Mouse (Mus musculus) midbrain, postnatal 0 days (tissue): ENCODE results near the gene Nufip2. TPM values are rescaled to one million over a fixed set of nuclear protein-coding genes. Genes with fewer than 3 reads are reported as not detected.

Source experiments
- ATAC-seq: fragments of 200-750 bp; cut with Nextera tagmentation; 2 replicates; pipeline ENCODE4 v1.8.0; 2017; ENCODE audit warnings: moderate number of reproducible peaks, mild to moderate bottlenecking, moderate TSS enrichment, moderate library complexity; ENCODE audit not compliant: low FRiP score
- DNase-seq: peaks from one replicate; pipeline ENCODE4 v3.0.0-alpha.2; 2015; ENCODE audit warnings: low spot score
- H3K27ac ChIP-seq: fragments of 300-500 bp; sonication (generic); 2 replicates; pipeline ENCODE4 v1.5.1; 2014; ENCODE audit warnings: low read depth, mild to moderate bottlenecking, low read length, mixed read lengths
- H3K27me3 ChIP-seq: fragments of 300-500 bp; sonication (generic); 2 replicates; pipeline ENCODE4 v1.6.1; 2014; ENCODE audit warnings: low read length, control low read depth, mixed read lengths; ENCODE audit not compliant: insufficient read depth
- H3K36me3 ChIP-seq: fragments of 300-500 bp; sonication (generic); 2 replicates; pipeline ENCODE4 v1.6.1; 2014; ENCODE audit warnings: low read length, control low read depth, mixed read lengths; ENCODE audit not compliant: insufficient read depth
- H3K4me1 ChIP-seq: fragments of 300-500 bp; sonication (generic); 2 replicates; pipeline ENCODE4 v1.6.1; 2014; ENCODE audit warnings: mild to moderate bottlenecking, control low read depth, antibody characterized with exemption, low read length, mixed read lengths; ENCODE audit not compliant: insufficient read depth
- H3K4me2 ChIP-seq: fragments of 300-500 bp; sonication (generic); 2 replicates; pipeline ENCODE4 v1.6.1; 2014; ENCODE audit warnings: low read depth, mild to moderate bottlenecking, low read length, mixed read lengths; ENCODE audit not compliant: poor library complexity, severe bottlenecking
- H3K4me3 ChIP-seq: fragments of 300-500 bp; sonication (generic); 2 replicates; pipeline ENCODE4 v1.5.1; 2014; ENCODE audit warnings: low read depth, mild to moderate bottlenecking, low read length, moderate library complexity
- H3K9ac ChIP-seq: fragments of 300-500 bp; sonication (generic); replicated peaks from 2 replicates; pipeline ENCODE4 v1.6.1; 2014; ENCODE audit warnings: mild to moderate bottlenecking, low read length, moderate library complexity, mixed read lengths; ENCODE audit not compliant: poor library complexity, severe bottlenecking
- H3K9me3 ChIP-seq: fragments of 300-500 bp; sonication (generic); 2 replicates; pipeline ENCODE4 v1.6.1; 2016; ENCODE audit warnings: low read length, control low read depth
- CTCF ChIP-seq: IDR thresholded peaks from 2 replicates; pipeline ENCODE4 v1.5.1; 2016; ENCODE audit warnings: antibody characterized with exemption, mild to moderate bottlenecking
- WGBS: fragments of 180-500 bp; shearing (Covaris S2); extraction: QIAGEN DNeasy Blood & Tissue Kit; methylation state at CpG from one replicate; pipeline ENCODE4 v1.1.7; 2014; 5-methylcytosine and 5-hydroxymethylcytosine counted together
- polyA plus RNA-seq: library from polyadenylated mRNA; unstranded; fragments of >200 nt; fragmentation: Nextera tagmentation; extraction: Ambion mirVana; gene quantifications from 2 replicates; pipeline ENCODE4 v1.2.1, GENCODE M21; 2015
- total RNA-seq: library from RNA; depleted of rRNA; stranded (reverse); fragments of >200 nt; gene quantifications from 2 replicates; pipeline ENCODE4 v1.2.3, GENCODE M21; 2014; rRNA removed

Gene Nufip2
- total and polyA plus RNA-seq, 2 experiments from 2014 or later: 5.3 to 42.9 TPM

GRCm38 (mm10) chr11:77789512-77789911, 103.6 kb downstream of the Nufip2 start:
- Histone ChIP-seq H3K4me2 (no peak overlapping the region), H3K4me3 (no peak overlapping the region), H3K27me3 (no peaks in the 10 kb centered on the region), H3K27ac (no peak overlapping the region), H3K9ac (no peak overlapping the region), H3K36me3 (no peaks in the 10 kb centered on the region), H3K4me1 (peaks cover 5% of the 10 kb centered on the region; the same call in 1 of the 2 replicates), H3K9me3 (no peaks in the 10 kb centered on the region)
- no peak for TF ChIP-seq CTCF
- WGBS: 92% methylated on average over 5 of the region's 5 CpGs
- ATAC-seq (no peak), DNase-seq (no peak)

- Histone ChIP-seq H3K27me3 (no peaks in the 10 kb centered on the region), H3K27ac (peak overlapping the region; percentile 38; the same call in 1 of the 2 replicates), H3K9ac (no peak overlapping the region), H3K36me3 (no peaks in the 10 kb centered on the region), H3K4me3 (no peak overlapping the region), H3K9me3 (no peaks in the 10 kb centered on the region), H3K4me1 (peaks cover 3% of the 10 kb centered on the region; the same call in 1 of the 2 replicates), H3K4me2 (no peak overlapping the region)
- ATAC-seq (no peak), DNase-seq (no peak)
- WGBS: 37% methylated on average over 9 of the region's 9 CpGs
- TF ChIP-seq CTCF: no peak
Measured at GRCm38 (mm10) chr11:77790286-77790685, 104.3 kb downstream of the Nufip2 start.

- 0 out of 2 replicates have a peak, but pooled peaks have one; percentile 39 for ATAC-seq
- no peaks in the 10 kb centered on the region; the same call in 1 of the 2 replicates for H3K4me1 ChIP-seq
- no peak overlapping the region for H3K9ac ChIP-seq
- H3K4me3 ChIP-seq: no peak overlapping the region
- TF ChIP-seq CTCF: no peak
- 30% methylated on average over 8 of the region's 8 CpGs for WGBS
- H3K9me3 ChIP-seq: no peaks in the 10 kb centered on the region
- no peak overlapping the region for H3K4me2 ChIP-seq
- no peaks in the 10 kb centered on the region for H3K36me3 ChIP-seq
- no peaks in the 10 kb centered on the region for H3K27me3 ChIP-seq
- peak; percentile 37 for DNase-seq
- H3K27ac ChIP-seq: peak overlapping the region; percentile 4; the same call in 1 of the 2 replicates
Measured at GRCm38 (mm10) chr11:77791241-77791727, 105.3 kb downstream of the Nufip2 start.

Other genes with a start within 250 kb of the Nufip2 start
- gene Coro6, start 223.7 kb upstream of the Nufip2 start, total RNA-seq: 1.1 and 2.2 TPM in 2 replicates
- 0.65 and 0.70 TPM in 2 replicates for gene Coro6, start 223.7 kb upstream of the Nufip2 start, polyA plus RNA-seq
- gene Ankrd13b, start 196.5 kb upstream of the Nufip2 start, total RNA-seq: 70.3 and 75.5 TPM in 2 replicates
- gene Ankrd13b, start 196.5 kb upstream of the Nufip2 start, polyA plus RNA-seq: 41.5 and 43.6 TPM in 2 replicates
- gene Git1, start 192.6 kb upstream of the Nufip2 start, total RNA-seq: 111 and 143 TPM in 2 replicates
- gene Git1, start 192.6 kb upstream of the Nufip2 start, polyA plus RNA-seq: 18.5 and 19.6 TPM in 2 replicates
- gene Abhd15, start 171.0 kb upstream of the Nufip2 start, total RNA-seq: 3.6 and 4.2 TPM in 2 replicates
- 1.6 and 1.8 TPM in 2 replicates for gene Abhd15, start 171.0 kb upstream of the Nufip2 start, polyA plus RNA-seq
- 7.5 and 7.8 TPM in 2 replicates for gene Trp53i13, start 170.2 kb upstream of the Nufip2 start, total RNA-seq
- 11.4 and 11.5 TPM in 2 replicates for gene Trp53i13, start 170.2 kb upstream of the Nufip2 start, polyA plus RNA-seq
- gene Gm10392, start 167.0 kb upstream of the Nufip2 start, total RNA-seq: not detected in 2 replicates
- not detected in 2 replicates for gene Gm10392, start 167.0 kb upstream of the Nufip2 start, polyA plus RNA-seq
- 69.7 and 85.1 TPM in 2 replicates for gene Taok1, start 78.3 kb upstream of the Nufip2 start, total RNA-seq
- 28.0 and 32.6 TPM in 2 replicates for gene Taok1, start 78.3 kb upstream of the Nufip2 start, polyA plus RNA-seq
- not detected in 2 replicates for gene Cryba1, start 39.1 kb downstream of the Nufip2 start, total RNA-seq
- gene Cryba1, start 39.1 kb downstream of the Nufip2 start, polyA plus RNA-seq: 0.21 TPM in 1 of 2 replicates, not detected in the other
- 74.2 and 82.0 TPM in 2 replicates for gene Myo18a, start 77.1 kb downstream of the Nufip2 start, total RNA-seq
- gene Myo18a, start 77.1 kb downstream of the Nufip2 start, polyA plus RNA-seq: 30.4 and 35.0 TPM in 2 replicates
- gene Gm10277, start 101.6 kb downstream of the Nufip2 start, total RNA-seq: not detected in 2 replicates
- gene Gm10277, start 101.6 kb downstream of the Nufip2 start, polyA plus RNA-seq: 0.44 and 1.0 TPM in 2 replicates
- gene Pipox, start 207.9 kb downstream of the Nufip2 start, total RNA-seq: 3.4 and 3.6 TPM in 2 replicates
- 3.8 and 5.1 TPM in 2 replicates for gene Pipox, start 207.9 kb downstream of the Nufip2 start, polyA plus RNA-seq
- 160 and 173 TPM in 2 replicates for gene Sez6, start 244.6 kb downstream of the Nufip2 start, total RNA-seq
- gene Sez6, start 244.6 kb downstream of the Nufip2 start, polyA plus RNA-seq: 121 and 125 TPM in 2 replicates